ENCODE assay signal across 9 mouse cellular contexts in genomic region chr3:65829230-65829629, GRCm38 (mm10).
DNase-seq lines count a peak whose midpoint lies in the region; ATAC-seq lines count a peak whose summit lies in the region.
"Had no signal": no experiment of that assay in that cellular context is flagged by ENCODE, and none has a peak within 500 bp of the region (broad histone marks: within the 10 kb centered on the region; RNA-seq: fewer than 3 reads in every experiment).

No protein-coding gene starts in this region.

- no peak overlapping the region for H3K27ac ChIP-seq in embryonic facial prominence, embryonic 14.5 days (replicated peaks; ENCODE audit: low read depth, low read length)
- no peak overlapping the region for H3K27ac ChIP-seq in midbrain, embryonic 15.5 days
- H3K27ac ChIP-seq: liver, embryonic 13.5 days had no signal

- 14% methylated on average over 7 of the region's 7 CpGs for WGBS in embryonic facial prominence, embryonic 14.5 days
- WGBS in midbrain, embryonic 15.5 days: 9% methylated on average over 7 of the region's 7 CpGs

- intact Hi-C loops in heart, postnatal 10 days (cut with DNase I): loop anchor here (2.0 kb wide), 1 partner anchor 34 kb away; no protein-coding TSS in a partner anchor

- H3K4me3 ChIP-seq in embryonic facial prominence, embryonic 14.5 days (ENCODE audit: low read depth, low read length): no peak overlapping the region
- H3K4me3 ChIP-seq in midbrain, embryonic 15.5 days: no peak overlapping the region
- H3K4me3 ChIP-seq: liver, embryonic 13.5 days had no signal

- H3K9ac ChIP-seq in embryonic facial prominence, embryonic 14.5 days (ENCODE audit: low read depth, low read length): no peak overlapping the region
- H3K9ac ChIP-seq in midbrain, embryonic 15.5 days: no peak overlapping the region
- H3K9ac ChIP-seq: liver, embryonic 13.5 days had no signal

- H3K4me2 ChIP-seq in embryonic facial prominence, embryonic 14.5 days (ENCODE audit: low read depth, low read length): no peak overlapping the region
- peak overlapping the region; percentile 21; the same call in 1 of the 2 replicates for H3K4me2 ChIP-seq in midbrain, embryonic 15.5 days
- H3K4me2 ChIP-seq: liver, embryonic 13.5 days had no signal

- no peaks in the 10 kb centered on the region; the same call in none of the 2 replicates for H3K4me1 ChIP-seq in embryonic facial prominence, embryonic 14.5 days (ENCODE audit: control insufficient read depth, insufficient read depth, low read length)
- H3K4me1 ChIP-seq in midbrain, embryonic 15.5 days: peaks cover 16% of the 10 kb centered on the region

- ATAC-seq in embryonic facial prominence, embryonic 14.5 days (ENCODE audit: low read depth): peak; percentile 83
- ATAC-seq in midbrain, embryonic 15.5 days (replicated peaks): peak; percentile 85
- ATAC-seq in inflammation-experienced regulatory T-cells, adult 6 months: no peak

- peak; percentile 73 for DNase-seq in MN1 (ENCODE audit: low spot score)
- DNase-seq in adrenal gland, postnatal 14 days: peak; percentile 86
- peak; percentile 92 for DNase-seq in embryonic facial prominence, embryonic 14.5 days (ENCODE audit: low spot score)
- peak; percentile 84 to 89 for DNase-seq in heart, postnatal 10 days
- DNase-seq in kidney, postnatal 4 days: peak; percentile 78 to 85
- DNase-seq in urinary bladder, postnatal 4 days (ENCODE audit: low spot score in 2 of 2): peak; percentile 56 to 68
- DNase-seq: liver, embryonic 13.5 days had no signal

- no peaks in the 10 kb centered on the region for H3K36me3 ChIP-seq in embryonic facial prominence, embryonic 14.5 days (ENCODE audit: control insufficient read depth, insufficient read depth, low read length)
- no peaks in the 10 kb centered on the region for H3K36me3 ChIP-seq in midbrain, embryonic 15.5 days (replicated peaks)
- H3K36me3 ChIP-seq: liver, embryonic 13.5 days had no signal

- no peaks in the 10 kb centered on the region for H3K27me3 ChIP-seq in embryonic facial prominence, embryonic 14.5 days (replicated peaks; ENCODE audit: control insufficient read depth, insufficient read depth, low read length)
- H3K27me3 ChIP-seq in midbrain, embryonic 15.5 days (replicated peaks): no peaks in the 10 kb centered on the region

- H3K9me3 ChIP-seq in embryonic facial prominence, embryonic 14.5 days (ENCODE audit: control insufficient read depth, low read length): no peaks in the 10 kb centered on the region
- no peaks in the 10 kb centered on the region for H3K9me3 ChIP-seq in midbrain, embryonic 15.5 days
- H3K9me3 ChIP-seq: liver, embryonic 13.5 days had no signal
